ENCODE assay signal across 8 mouse cellular contexts in the genomic region with DNA sequence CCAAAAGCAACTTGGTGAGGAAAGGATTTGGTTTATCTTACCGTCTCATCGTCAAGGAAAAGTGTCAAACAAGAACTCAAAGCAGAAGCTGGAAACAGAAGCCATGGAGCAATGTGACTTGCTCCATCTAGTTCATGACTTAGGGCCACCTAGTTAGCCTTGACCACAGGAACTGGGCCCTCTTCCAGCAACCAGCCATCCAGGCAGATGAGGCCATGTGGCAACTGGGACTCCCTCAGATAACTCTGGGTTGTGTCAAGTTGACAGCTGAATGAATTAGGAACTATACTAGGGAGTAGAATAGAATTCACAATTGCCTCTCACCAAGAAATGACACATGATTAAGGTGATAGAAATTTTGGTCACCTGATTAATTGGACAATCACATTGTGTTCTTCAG.
"Had no signal": no experiment of that assay in that cellular context is flagged by ENCODE, and none has a peak within 500 bp of the region (broad histone marks: within the 10 kb centered on the region; RNA-seq: fewer than 3 reads in every experiment).

No protein-coding gene starts in this region.

- DNase-seq: kidney, adult 9 months; kidney, postnatal 4 days; liver; liver, embryonic 13.5 days; liver, postnatal 0 days; lung, postnatal 36 days; thymus, adult 18-20 months; thymus, postnatal 14 days had no signal
